Mouse (Mus musculus) forebrain, embryonic 11.5 days (tissue): ENCODE measurements at regions not wholly inside any gene's neighbourhood (a gene's known extent, or its start where the extent isn't known, plus 50 kb on each side); places are given as distances from the start of the nearest gene placed in this dataset.
"Not testable (repeated sequence)": the region's sequence is repeated elsewhere in the genome, so short reads cannot be mapped to it uniquely, and the experiment has no call there.

Source experiments
- ATAC-seq: fragments of 200-750 bp; cut with Nextera tagmentation; replicated peaks from 2 replicates; pipeline ENCODE4 v1.8.0; 2017; ENCODE audit warnings: moderate TSS enrichment; ENCODE audit not compliant: low FRiP score
- DNase-seq: peaks from one replicate; pipeline ENCODE4 v3.0.0-alpha.2; 2017; ENCODE audit warnings: low spot score
- H3K27ac ChIP-seq: fragments of 300-500 bp; sonication (generic); 2 replicates; pipeline ENCODE4 v1.5.1; 2014; ENCODE audit warnings: low read depth, low read length
- H3K27me3 ChIP-seq: fragments of 300-500 bp; sonication (generic); 2 replicates; pipeline ENCODE4 v1.6.1; 2014; ENCODE audit warnings: mild to moderate bottlenecking, low read length, mixed read lengths; ENCODE audit not compliant: control insufficient read depth, insufficient read depth
- H3K36me3 ChIP-seq: fragments of 300-500 bp; sonication (generic); 2 replicates; pipeline ENCODE4 v1.6.1; 2014; ENCODE audit warnings: mild to moderate bottlenecking, low read length, moderate library complexity, mixed read lengths; ENCODE audit not compliant: control insufficient read depth, insufficient read depth
- H3K4me1 ChIP-seq: fragments of 300-500 bp; sonication (generic); replicated peaks from 2 replicates; pipeline ENCODE4 v1.6.1; 2014; ENCODE audit warnings: low read length, mixed read lengths; ENCODE audit not compliant: control insufficient read depth, insufficient read depth
- H3K4me2 ChIP-seq: fragments of 300-500 bp; sonication (generic); 2 replicates; pipeline ENCODE4 v1.6.1; 2014; ENCODE audit warnings: low read depth, mild to moderate bottlenecking, low read length, moderate library complexity, mixed read lengths; ENCODE audit not compliant: severe bottlenecking
- H3K4me3 ChIP-seq: fragments of 300-500 bp; sonication (generic); 2 replicates; pipeline ENCODE4 v1.5.1; 2014; ENCODE audit warnings: low read depth, low read length
- H3K9ac ChIP-seq: fragments of 300-500 bp; sonication (generic); 2 replicates; pipeline ENCODE4 v1.6.1; 2014; ENCODE audit warnings: low read length
- H3K9me3 ChIP-seq: fragments of 300-500 bp; sonication (generic); 2 replicates; pipeline ENCODE4 v1.6.1; 2016; ENCODE audit warnings: low read length, mixed read lengths; ENCODE audit not compliant: control insufficient read depth
- WGBS: fragments of 180-500 bp; shearing (Covaris S2); extraction: QIAGEN DNeasy Blood & Tissue Kit; methylation state at CpG from one replicate; pipeline ENCODE4 v1.1.7; 2014; 5-methylcytosine and 5-hydroxymethylcytosine counted together

- ATAC-seq (no peak), DNase-seq (no peak)
- Histone ChIP-seq H3K36me3 (no peaks in the 10 kb centered on the region), H3K9ac (no peak overlapping the region), H3K27me3 (no peaks in the 10 kb centered on the region), H3K4me1 (no peaks in the 10 kb centered on the region), H3K27ac (no peak overlapping the region), H3K4me2 (no peak overlapping the region), H3K4me3 (no peak overlapping the region), H3K9me3 (no peaks in the 10 kb centered on the region)
- 89% methylated on average over 4 of the region's 4 CpGs for WGBS
These were observed 154.8 kb upstream of the Mpdz start for GRCm38 (mm10) chr4:81597390-81597789.

GRCm38 (mm10) chr4:81593431-81593830, 150.8 kb upstream of the Mpdz start:
- not testable (repeated sequence) for H3K27ac ChIP-seq, H3K9me3 ChIP-seq, H3K4me3 ChIP-seq, H3K27me3 ChIP-seq, ATAC-seq, H3K9ac ChIP-seq, H3K4me1 ChIP-seq, DNase-seq, H3K36me3 ChIP-seq, H3K4me2 ChIP-seq
- 91% methylated on average over 3 of the region's 3 CpGs for WGBS

- no peak for DNase-seq
- H3K9ac ChIP-seq = no peak overlapping the region
- 65% methylated on average over 2 of the region's 2 CpGs for WGBS
- H3K4me1 ChIP-seq = peaks cover 8% of the 10 kb centered on the region
- no peaks in the 10 kb centered on the region for H3K27me3 ChIP-seq
- no peak for ATAC-seq
- H3K4me2 ChIP-seq = no peak overlapping the region
- H3K36me3 ChIP-seq = no peaks in the 10 kb centered on the region
- no peaks in the 10 kb centered on the region for H3K9me3 ChIP-seq
- H3K4me3 ChIP-seq = no peak overlapping the region
- no peak overlapping the region for H3K27ac ChIP-seq
These were observed 139.9 kb upstream of the Mpdz start for GRCm38 (mm10) chr4:81582546-81582945.

- H3K27me3 ChIP-seq = no peaks in the 10 kb centered on the region
- no peak overlapping the region for H3K9ac ChIP-seq
- 69% methylated on average over 8 of the region's 8 CpGs for whole genome bisulfite sequencing
- no peak overlapping the region for H3K27ac ChIP-seq
- no peak overlapping the region for H3K4me3 ChIP-seq
- H3K9me3 ChIP-seq = no peaks in the 10 kb centered on the region
- ATAC-seq = no peak
- no peak for DNase-seq
- H3K4me1 ChIP-seq = peaks cover 8% of the 10 kb centered on the region
- H3K4me2 ChIP-seq = no peak overlapping the region
- no peaks in the 10 kb centered on the region for H3K36me3 ChIP-seq
These were observed 137.9 kb upstream of the Mpdz start for GRCm38 (mm10) chr4:81580553-81580952.

- peak overlapping the region; percentile 48 for H3K27ac ChIP-seq
- H3K4me2 ChIP-seq = no peak overlapping the region
- WGBS = 23% methylated on average over 8 of the region's 8 CpGs
- no peaks in the 10 kb centered on the region for H3K27me3 ChIP-seq
- no peak overlapping the region for H3K4me3 ChIP-seq
- no peak for DNase-seq
- H3K36me3 ChIP-seq = no peaks in the 10 kb centered on the region
- H3K9ac ChIP-seq = no peak overlapping the region
- ATAC-seq = 0 out of 2 replicates have a peak, but pooled peaks have one; percentile 24
- H3K9me3 ChIP-seq = no peaks in the 10 kb centered on the region
- H3K4me1 ChIP-seq = peaks cover 8% of the 10 kb centered on the region
These were observed 136.9 kb upstream of the Mpdz start for GRCm38 (mm10) chr4:81579389-81580110.

- Histone ChIP-seq H3K4me2 (no peak overlapping the region), H3K9me3 (no peaks in the 10 kb centered on the region), H3K4me3 (no peak overlapping the region), H3K27me3 (no peaks in the 10 kb centered on the region), H3K36me3 (no peaks in the 10 kb centered on the region), H3K9ac (no peak overlapping the region), H3K27ac (peak overlapping the region; percentile 48), H3K4me1 (peaks cover 8% of the 10 kb centered on the region)
- WGBS = 36% methylated on average over 6 of the region's 6 CpGs
- ATAC-seq = peak; percentile 91
- peak; percentile 59 for DNase-seq
These were observed 136.4 kb upstream of the Mpdz start for GRCm38 (mm10) chr4:81578981-81579380.

- DNase-seq = no peak
- Histone ChIP-seq H3K9ac (no peak overlapping the region), H3K36me3 (no peaks in the 10 kb centered on the region), H3K27me3 (no peaks in the 10 kb centered on the region), H3K4me1 (no peaks in the 10 kb centered on the region; the same call in 1 of the 2 replicates), H3K4me3 (no peak overlapping the region), H3K9me3 (no peaks in the 10 kb centered on the region), H3K4me2 (no peak overlapping the region), H3K27ac (no peak overlapping the region)
- ATAC-seq = no peak
- 70% methylated on average over 5 of the region's 5 CpGs for WGBS
These were observed 131.2 kb upstream of the Mpdz start for GRCm38 (mm10) chr4:81573771-81574170.

- Histone ChIP-seq H3K36me3 (no peaks in the 10 kb centered on the region), H3K9me3 (no peaks in the 10 kb centered on the region), H3K27me3 (no peaks in the 10 kb centered on the region), H3K9ac (no peak overlapping the region), H3K4me3 (no peak overlapping the region), H3K4me1 (peaks cover 5% of the 10 kb centered on the region; the same call in 1 of the 2 replicates), H3K27ac (no peak overlapping the region), H3K4me2 (no peak overlapping the region)
- whole genome bisulfite sequencing = 70% methylated on average over 4 of the region's 4 CpGs
- DNase-seq (no peak), ATAC-seq (no peak)
These were observed 128.1 kb upstream of the Mpdz start for GRCm38 (mm10) chr4:81570736-81571135.

GRCm38 (mm10) chr4:81569531-81569930, 126.9 kb upstream of the Mpdz start:
- ATAC-seq = no peak
- no peak overlapping the region for H3K27ac ChIP-seq
- 82% methylated on average over 3 of the region's 3 CpGs for WGBS

More at GRCm38 (mm10) chr4:81569531-81569930, 126.9 kb upstream of the Mpdz start:
- Histone ChIP-seq H3K9me3 (no peaks in the 10 kb centered on the region), H3K4me3 (no peak overlapping the region), H3K4me1 (peaks cover 5% of the 10 kb centered on the region; the same call in 1 of the 2 replicates), H3K9ac (no peak overlapping the region), H3K4me2 (no peak overlapping the region), H3K36me3 (no peaks in the 10 kb centered on the region), H3K27me3 (no peaks in the 10 kb centered on the region)
- no peak for DNase-seq
